Mouse (Mus musculus) heart, embryonic 13.5 days (tissue): ENCODE measurements at regions not wholly inside any gene's neighbourhood (a gene's known extent, or its start where the extent isn't known, plus 50 kb on each side); places are given as distances from the start of the nearest gene placed in this dataset.
"Not testable (repeated sequence)": the region's sequence is repeated elsewhere in the genome, so short reads cannot be mapped to it uniquely, and the experiment has no call there.

Experiments used
- ATAC-seq: fragments of 200-750 bp; cut with Nextera tagmentation; 2 replicates; pipeline ENCODE4 v1.8.0; 2017; ENCODE audit warnings: moderate TSS enrichment; ENCODE audit not compliant: insufficient number of reproducible peaks, low FRiP score, low TSS enrichment; ENCODE audit errors: extremely low read depth
- H3K27ac ChIP-seq: fragments of 300-500 bp; sonication (generic); replicated peaks from 2 replicates; pipeline ENCODE4 v1.5.1; 2015; ENCODE audit warnings: moderate library complexity, mild to moderate bottlenecking, inconsistent platforms
- H3K27me3 ChIP-seq: fragments of 300-500 bp; sonication (generic); replicated peaks from 2 replicates; pipeline ENCODE4 v1.6.1; 2015; ENCODE audit warnings: mild to moderate bottlenecking, inconsistent platforms
- H3K36me3 ChIP-seq: fragments of 300-500 bp; sonication (generic); 2 replicates; pipeline ENCODE4 v1.6.1; 2015; ENCODE audit warnings: mild to moderate bottlenecking, inconsistent platforms
- H3K4me1 ChIP-seq: fragments of 300-500 bp; sonication (generic); 2 replicates; pipeline ENCODE4 v1.6.1; 2015; ENCODE audit warnings: inconsistent platforms
- H3K4me2 ChIP-seq: fragments of 300-500 bp; sonication (generic); 2 replicates; pipeline ENCODE4 v1.6.1; 2015; ENCODE audit warnings: inconsistent platforms, mild to moderate bottlenecking, moderate library complexity
- H3K4me3 ChIP-seq: fragments of 300-500 bp; sonication (generic); 2 replicates; pipeline ENCODE4 v1.5.1; 2015; ENCODE audit warnings: moderate library complexity, mild to moderate bottlenecking, inconsistent platforms
- H3K9ac ChIP-seq: fragments of 300-500 bp; sonication (generic); 2 replicates; pipeline ENCODE4 v1.6.1; 2015; ENCODE audit warnings: inconsistent platforms, mild to moderate bottlenecking, moderate library complexity
- H3K9me3 ChIP-seq: fragments of 300-500 bp; sonication (generic); 2 replicates; pipeline ENCODE4 v1.6.1; 2016; ENCODE audit warnings: inconsistent platforms
- WGBS: fragments of 180-500 bp; shearing (Covaris S2); methylation state at CpG from one replicate; pipeline ENCODE4 v1.1.7; 2015; ENCODE audit warnings: mixed read lengths; 5-methylcytosine and 5-hydroxymethylcytosine counted together

DNA sequence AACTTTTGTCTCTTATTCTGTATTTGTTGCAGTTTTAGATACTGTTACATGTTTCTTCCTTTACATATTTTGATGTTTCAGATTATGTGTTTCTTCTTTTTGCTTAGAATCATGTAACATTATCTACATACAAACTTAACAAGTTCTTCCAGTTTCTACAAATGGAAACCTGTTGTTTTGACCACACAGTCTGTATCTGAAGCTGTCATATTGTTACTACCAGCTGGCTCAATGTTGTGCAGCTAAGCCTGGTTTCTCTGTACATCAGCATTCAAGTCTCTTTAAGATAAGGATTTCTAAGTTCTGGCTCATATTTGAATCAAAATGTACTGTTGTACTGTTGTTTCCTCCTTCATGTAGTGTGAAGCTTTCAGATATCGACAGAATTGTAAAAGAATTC, 65.4 kb upstream of the Vps41 start:
- 67% methylated on average over 1 of the region's 1 CpGs for WGBS

GRCm38 (mm10) chr13:18614763-18615616, 102.1 kb upstream of the Vps41 start:
- WGBS = 16% methylated on average over 18 of the region's 18 CpGs
- H3K9me3 ChIP-seq = no peaks in the 10 kb centered on the region
- H3K4me1 ChIP-seq = peaks cover 6% of the 10 kb centered on the region; the same call in 1 of the 2 replicates
- H3K36me3 ChIP-seq = no peaks in the 10 kb centered on the region
- no peak overlapping the region for H3K27ac ChIP-seq
- ATAC-seq = no peak
- H3K4me3 ChIP-seq = peak overlapping the region; percentile 26
- H3K9ac ChIP-seq = no peak overlapping the region
- no peaks in the 10 kb centered on the region for H3K27me3 ChIP-seq
- peak overlapping the region; percentile 62 for H3K4me2 ChIP-seq

More for the DNA sequence above, 65.4 kb upstream of the Vps41 start:
- H3K4me3 ChIP-seq = no peak overlapping the region
- no peaks in the 10 kb centered on the region for H3K4me1 ChIP-seq
- no peak overlapping the region for H3K9ac ChIP-seq
- H3K27me3 ChIP-seq = no peaks in the 10 kb centered on the region
- no peak for ATAC-seq
- no peak overlapping the region for H3K27ac ChIP-seq
- H3K36me3 ChIP-seq = no peaks in the 10 kb centered on the region
- H3K9me3 ChIP-seq = no peaks in the 10 kb centered on the region
- H3K4me2 ChIP-seq = no peak overlapping the region

DNA sequence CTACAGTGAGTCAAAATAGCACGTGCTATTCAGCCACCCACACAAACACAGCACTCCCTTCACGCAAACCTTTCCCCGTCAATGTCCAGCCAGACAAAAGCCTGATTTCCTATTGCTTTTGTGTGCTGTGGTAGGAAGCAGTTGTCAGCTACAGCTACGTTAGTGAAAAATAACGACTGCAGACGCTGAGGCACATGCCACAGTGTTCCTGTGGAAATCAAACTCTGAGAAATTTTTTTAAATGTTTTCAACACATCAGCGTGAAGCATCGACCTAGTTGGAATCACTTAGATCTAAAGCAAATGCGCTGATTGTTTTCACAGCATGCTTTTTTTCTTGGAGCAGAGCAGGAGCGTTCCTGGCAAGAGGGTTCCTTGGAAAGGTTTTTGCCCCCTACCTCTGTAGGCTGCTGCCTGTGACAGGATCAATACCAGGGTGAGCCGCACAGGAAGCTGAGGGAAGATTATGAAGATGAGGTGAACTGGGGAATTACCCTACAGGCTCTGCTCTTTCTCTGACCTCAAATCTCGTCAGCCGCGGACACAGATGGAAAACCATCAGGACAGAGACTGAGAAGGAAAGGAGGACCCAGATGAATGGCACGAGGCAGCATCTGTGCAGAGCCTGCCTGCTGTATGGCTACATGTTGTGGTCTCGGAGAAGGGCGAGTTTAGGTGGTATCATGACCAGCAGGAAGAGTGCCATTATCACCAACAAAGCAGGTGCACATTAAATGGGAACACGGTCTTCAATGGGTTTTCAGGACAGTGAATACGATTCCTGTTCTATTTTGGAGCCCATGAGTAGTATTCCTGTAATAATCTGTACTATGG, 136.2 kb upstream of the Vps41 start:
- Histone ChIP-seq H3K9ac (no peak overlapping the region), H3K36me3 (no peaks in the 10 kb centered on the region), H3K27ac (no peak overlapping the region), H3K4me1 (no peaks in the 10 kb centered on the region), H3K27me3 (no peaks in the 10 kb centered on the region), H3K9me3 (no peaks in the 10 kb centered on the region), H3K4me2 (peak overlapping the region; percentile 9; the same call in 1 of the 2 replicates), H3K4me3 (no peak overlapping the region)
- ATAC-seq = no peak
- 42% methylated on average over 19 of the region's 19 CpGs for WGBS

- Histone ChIP-seq H3K27me3 (no peaks in the 10 kb centered on the region), H3K9me3 (no peaks in the 10 kb centered on the region), H3K4me1 (no peaks in the 10 kb centered on the region), H3K4me3 (no peak overlapping the region), H3K27ac (no peak overlapping the region), H3K4me2 (no peak overlapping the region), H3K9ac (no peak overlapping the region), H3K36me3 (no peaks in the 10 kb centered on the region)
- no peak for ATAC-seq
- 74% methylated on average over 4 of the region's 4 CpGs for WGBS
Observed at GRCm38 (mm10) chr13:18576016-18576415, 141.1 kb upstream of the Vps41 start.

- ATAC-seq = no peak
- WGBS = 19% methylated on average over 5 of the region's 5 CpGs
- no peaks in the 10 kb centered on the region for H3K9me3 ChIP-seq
- no peak overlapping the region for H3K9ac ChIP-seq
- H3K4me2 ChIP-seq = no peak overlapping the region
- H3K27me3 ChIP-seq = no peaks in the 10 kb centered on the region
- no peaks in the 10 kb centered on the region for H3K36me3 ChIP-seq
- H3K4me3 ChIP-seq = no peak overlapping the region
- no peak overlapping the region for H3K27ac ChIP-seq
- H3K4me1 ChIP-seq = no peaks in the 10 kb centered on the region
Observed at GRCm38 (mm10) chr13:18575599-18575998, 141.5 kb upstream of the Vps41 start.

- not testable (repeated sequence) for H3K4me1 ChIP-seq, H3K36me3 ChIP-seq, ATAC-seq, H3K4me2 ChIP-seq, H3K9me3 ChIP-seq, H3K4me3 ChIP-seq, H3K27me3 ChIP-seq, H3K27ac ChIP-seq, H3K9ac ChIP-seq
- 76% methylated on average over 4 of the region's 4 CpGs for WGBS
Observed at GRCm38 (mm10) chr13:18542032-18542431, 144.5 kb upstream of the Pou6f2 start.

GRCm38 (mm10) chr13:18530509-18530908, 133.0 kb upstream of the Pou6f2 start:
- Histone ChIP-seq H3K9me3 (no peaks in the 10 kb centered on the region), H3K4me2 (no peak overlapping the region), H3K27ac (no peak overlapping the region), H3K4me3 (no peak overlapping the region), H3K27me3 (no peaks in the 10 kb centered on the region), H3K4me1 (no peaks in the 10 kb centered on the region), H3K36me3 (no peaks in the 10 kb centered on the region), H3K9ac (no peak overlapping the region)
- ATAC-seq = no peak
- WGBS = 32% methylated on average over 1 of the region's 1 CpGs

- no peak for ATAC-seq
- Histone ChIP-seq H3K4me3 (peak overlapping the region; percentile 18), H3K27ac (no peak overlapping the region), H3K4me1 (peaks cover 15% of the 10 kb centered on the region), H3K27me3 (peaks cover 11% of the 10 kb centered on the region), H3K36me3 (no peaks in the 10 kb centered on the region), H3K9ac (no peak overlapping the region), H3K4me2 (peak overlapping the region; percentile 53), H3K9me3 (no peaks in the 10 kb centered on the region)
- WGBS = 23% methylated on average over 4 of the region's 4 CpGs
Observed at GRCm38 (mm10) chr13:18498159-18498558, 100.7 kb upstream of the Pou6f2 start.

- no peak overlapping the region for H3K9ac ChIP-seq
- H3K27me3 ChIP-seq = peaks cover 11% of the 10 kb centered on the region
- no peaks in the 10 kb centered on the region for H3K9me3 ChIP-seq
- no peak overlapping the region for H3K27ac ChIP-seq
- H3K4me3 ChIP-seq = peak overlapping the region; percentile 18
- 22% methylated on average over 5 of the region's 5 CpGs for WGBS
- no peaks in the 10 kb centered on the region for H3K36me3 ChIP-seq
- H3K4me2 ChIP-seq = peak overlapping the region; percentile 53
- peaks cover 15% of the 10 kb centered on the region for H3K4me1 ChIP-seq
- no peak for ATAC-seq
Observed at GRCm38 (mm10) chr13:18497582-18498157, 100.2 kb upstream of the Pou6f2 start.

GRCm38 (mm10) chr13:18495021-18495811, 97.7 kb upstream of the Pou6f2 start:
- 77% methylated on average over 10 of the region's 10 CpGs for WGBS
- no peak for ATAC-seq
- H3K4me3 ChIP-seq = no peak overlapping the region
- H3K9ac ChIP-seq = no peak overlapping the region
- no peaks in the 10 kb centered on the region for H3K9me3 ChIP-seq
- H3K36me3 ChIP-seq = no peaks in the 10 kb centered on the region
- H3K4me1 ChIP-seq = peaks cover 15% of the 10 kb centered on the region
- peaks cover 11% of the 10 kb centered on the region for H3K27me3 ChIP-seq
- H3K27ac ChIP-seq = no peak overlapping the region
- H3K4me2 ChIP-seq = no peak overlapping the region

DNA sequence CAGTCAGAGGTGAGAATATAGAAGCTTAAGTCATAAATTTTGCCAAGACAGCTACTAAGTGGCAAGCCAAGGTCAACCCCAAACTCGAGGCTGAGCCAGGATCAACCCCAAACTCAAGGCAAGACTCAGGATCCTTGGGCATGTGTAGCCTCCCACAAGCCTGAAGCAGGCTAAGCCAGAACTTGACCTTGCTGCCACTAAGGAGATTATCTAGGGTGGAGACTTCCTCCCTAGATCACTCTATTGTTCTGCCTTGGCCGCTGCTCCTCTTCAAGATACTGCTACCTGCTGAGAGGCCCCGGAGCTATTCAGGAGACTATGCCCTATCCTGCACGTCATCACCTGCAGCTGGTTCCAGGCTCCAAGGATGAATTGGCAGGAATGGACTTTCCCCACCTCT, 88.3 kb upstream of the Pou6f2 start:
- not testable (repeated sequence) for H3K36me3 ChIP-seq, H3K27me3 ChIP-seq
- 32% methylated on average over 4 of the region's 4 CpGs for WGBS

More for the DNA sequence above, 88.3 kb upstream of the Pou6f2 start:
- ATAC-seq, H3K9me3 ChIP-seq, H3K4me2 ChIP-seq, H3K4me3 ChIP-seq, H3K9ac ChIP-seq, H3K27ac ChIP-seq, H3K4me1 ChIP-seq: not testable (repeated sequence)
